Mouse (Mus musculus): ENCODE data around the gene Gm17026.
"Not testable (repeated sequence)": the region's sequence is repeated elsewhere in the genome, so short reads cannot be mapped to it uniquely, and the experiment has no call there.

The Gm17026 gene

GRCm38 (mm10) chr14:42259948-42260347 lies at the start of gene Gm17026:
Gene Gm17026, minus strand, starts transcription at chr14:42260048.
- DNase-seq (ENCODE audit: low spot score): not testable (repeated sequence)

DNA sequence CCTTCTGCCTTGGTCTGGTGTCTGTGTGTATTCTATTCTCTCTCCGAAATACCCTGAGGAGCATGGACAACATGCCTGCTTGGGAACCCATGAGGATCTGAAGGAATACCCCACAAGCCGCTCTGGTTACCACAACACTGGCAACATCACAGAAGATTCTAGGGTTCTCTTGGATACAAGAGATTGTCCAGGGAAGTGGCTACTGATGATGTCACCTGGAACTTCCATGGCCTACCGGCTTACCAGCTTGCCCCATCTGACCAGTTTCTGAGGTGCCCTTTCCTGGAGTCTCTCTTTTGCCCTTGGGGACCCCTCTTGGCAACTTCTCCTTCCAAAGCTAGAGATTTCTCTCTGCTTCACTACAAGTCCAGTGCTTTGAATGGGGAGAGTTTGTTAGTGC lies 37.4 kb upstream of the Gm17026 start, which contains the start of gene Gm9611:
Gene Gm9611, minus strand, starts transcription at position 101 of the 400 bp plus-strand sequence.
- DNase-seq (ENCODE audit: low spot score): not testable (repeated sequence)

DNA sequence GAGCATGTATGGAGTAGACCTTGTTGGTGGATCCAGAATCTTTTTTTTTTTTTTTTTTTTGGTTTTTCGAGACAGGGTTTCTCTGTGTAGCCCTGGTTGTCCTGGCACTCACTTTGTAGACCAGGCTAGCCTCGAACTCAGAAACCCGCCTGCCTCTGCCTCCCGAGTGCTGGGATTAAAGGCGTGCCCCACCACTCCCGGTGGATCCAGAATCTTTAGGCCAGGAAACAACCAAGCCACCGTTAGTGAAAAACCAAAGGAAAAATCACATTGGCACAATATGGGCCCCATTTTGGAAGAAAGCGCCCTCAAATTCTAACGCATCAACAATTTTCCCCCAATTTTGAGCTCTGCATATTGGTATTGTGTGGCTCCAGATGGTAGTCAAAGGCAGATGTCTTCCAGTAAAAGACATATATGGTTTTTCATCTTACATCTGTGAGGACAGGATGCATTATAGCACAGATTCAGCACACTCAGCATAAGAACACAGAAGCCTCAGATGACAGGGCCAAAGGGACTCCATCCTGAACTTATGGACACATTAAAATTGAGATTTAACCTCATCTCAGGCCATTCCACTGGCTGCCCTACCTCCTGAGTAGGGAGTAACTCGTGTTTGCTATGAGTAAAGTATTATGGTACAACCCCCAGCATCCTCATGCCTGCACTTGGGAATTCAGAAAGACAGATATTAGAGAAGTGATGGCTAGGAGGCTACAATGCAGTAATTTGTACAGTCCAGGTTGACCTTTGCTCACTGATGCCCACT lies 42.9 kb downstream of the Gm17026 start:
- peak; percentile 16 for DNase-seq (ENCODE audit: low spot score)

All from urinary bladder, postnatal 10 days (tissue).